Mouse (Mus musculus) embryonic facial prominence, embryonic 11.5 days (tissue): ENCODE measurements around the gene Zfp748. TPM values are rescaled to one million over a fixed set of nuclear protein-coding genes. Genes with fewer than 3 reads are reported as not detected.

Experiments
- ATAC-seq: fragments of 200-750 bp; cut with Nextera tagmentation; replicated peaks from 2 replicates; pipeline ENCODE4 v1.8.0; 2017; ENCODE audit warnings: low read depth; ENCODE audit not compliant: insufficient number of reproducible peaks, low FRiP score, low TSS enrichment
- DNase-seq: peaks from one replicate; pipeline ENCODE4 v3.0.0-alpha.2; 2015; ENCODE audit warnings: low spot score
- H3K27ac ChIP-seq: fragments of 300-500 bp; sonication (generic); replicated peaks from 2 replicates; pipeline ENCODE4 v1.5.1; 2014; ENCODE audit warnings: mild to moderate bottlenecking, low read depth, low read length, control low read depth
- H3K27me3 ChIP-seq: fragments of 300-500 bp; sonication (generic); 2 replicates; pipeline ENCODE4 v1.6.1; 2014; ENCODE audit warnings: mild to moderate bottlenecking, low read length, moderate library complexity, mixed read lengths; ENCODE audit not compliant: control insufficient read depth, insufficient read depth
- H3K36me3 ChIP-seq: fragments of 300-500 bp; sonication (generic); replicated peaks from 2 replicates; pipeline ENCODE4 v1.6.1; 2014; ENCODE audit warnings: low read depth, mild to moderate bottlenecking, low read length, moderate library complexity, mixed read lengths; ENCODE audit not compliant: control insufficient read depth, insufficient read depth
- H3K4me1 ChIP-seq: fragments of 300-500 bp; sonication (generic); 2 replicates; pipeline ENCODE4 v1.6.1; 2014; ENCODE audit warnings: low read length, mixed read lengths; ENCODE audit not compliant: control insufficient read depth, insufficient read depth
- H3K4me2 ChIP-seq: fragments of 300-500 bp; sonication (generic); 2 replicates; pipeline ENCODE4 v1.6.1; 2014; ENCODE audit warnings: low read depth, mild to moderate bottlenecking, control low read depth, low read length, moderate library complexity
- H3K4me3 ChIP-seq: fragments of 300-500 bp; sonication (generic); 2 replicates; pipeline ENCODE4 v1.5.1; 2014; ENCODE audit warnings: low read depth, low read length, control low read depth
- H3K9ac ChIP-seq: fragments of 300-500 bp; sonication (generic); replicated peaks from 2 replicates; pipeline ENCODE4 v1.6.1; 2014; ENCODE audit warnings: mild to moderate bottlenecking, control low read depth, low read length
- H3K9me3 ChIP-seq: fragments of 300-500 bp; sonication (generic); replicated peaks from 2 replicates; pipeline ENCODE4 v1.6.1; 2016; ENCODE audit warnings: mild to moderate bottlenecking, low read length, inconsistent platforms, mixed read lengths; ENCODE audit not compliant: control insufficient read depth
- WGBS: fragments of 180-500 bp; shearing (Covaris S2); extraction: QIAGEN DNeasy Blood & Tissue Kit; methylation state at CpG from one replicate; pipeline ENCODE4 v1.1.7; 2014; 5-methylcytosine and 5-hydroxymethylcytosine counted together
- polyA plus RNA-seq: library from polyadenylated mRNA; unstranded; fragments of >200 nt; fragmentation: Nextera tagmentation; extraction: Ambion mirVana; gene quantifications from 2 replicates; pipeline ENCODE4 v1.2.1, GENCODE M21; 2014

The Zfp748 gene
- polyA plus RNA-seq = 18.3 and 19.5 TPM in 2 replicates

GRCm38 (mm10) chr13:67553730-67554129 is at the start of gene Zfp748:
Zfp748 (minus strand) TSS chr13:67553830.
- Histone ChIP-seq H3K27ac (peak within 1 kb of the TSS; percentile 70), H3K4me1 (peaks cover 2% of the 10 kb centered on the region; the same call in 1 of the 2 replicates), H3K9ac (peak within 1 kb of the TSS; percentile 90), H3K36me3 (no peaks in the 10 kb centered on the region), H3K27me3 (no peaks in the 10 kb centered on the region), H3K4me2 (peak within 1 kb of the TSS; percentile 62), H3K4me3 (peak within 1 kb of the TSS; percentile 80), H3K9me3 (no peaks in the 10 kb centered on the region)
- DNase-seq (no peak), ATAC-seq (no peak)
- 82% methylated on average over 4 of the region's 4 CpGs for WGBS

- Histone ChIP-seq H3K9me3 (no peaks in the 10 kb centered on the region), H3K36me3 (no peaks in the 10 kb centered on the region), H3K4me3 (no peak overlapping the region), H3K27me3 (no peaks in the 10 kb centered on the region), H3K27ac (no peak overlapping the region), H3K4me1 (no peaks in the 10 kb centered on the region), H3K4me2 (no peak overlapping the region), H3K9ac (no peak overlapping the region)
- 74% methylated on average over 5 of the region's 5 CpGs for WGBS
- no peak for DNase-seq
- no peak for ATAC-seq
These were observed 19.1 kb upstream of the Zfp748 start for GRCm38 (mm10) chr13:67572591-67573189.

- 1% methylated on average over 44 of the region's 44 CpGs for WGBS
- H3K27ac ChIP-seq = peak overlapping the region; percentile 70
- H3K4me3 ChIP-seq = peak overlapping the region; percentile 80
- ATAC-seq (peak; percentile 97), DNase-seq (peak; percentile 94)
- no peaks in the 10 kb centered on the region for H3K36me3 ChIP-seq
- H3K4me1 ChIP-seq = peaks cover 2% of the 10 kb centered on the region; the same call in 1 of the 2 replicates
- no peaks in the 10 kb centered on the region for H3K9me3 ChIP-seq
- peak overlapping the region; percentile 62 for H3K4me2 ChIP-seq
- no peaks in the 10 kb centered on the region for H3K27me3 ChIP-seq
- peak overlapping the region; percentile 90 for H3K9ac ChIP-seq
These were observed 904 bp downstream of the Zfp748 start for GRCm38 (mm10) chr13:67552505-67553346.

GRCm38 (mm10) chr13:67545941-67546340 is 7.7 kb downstream of the Zfp748 start:
- Histone ChIP-seq H3K9me3 (no peaks in the 10 kb centered on the region), H3K4me3 (no peak overlapping the region), H3K4me1 (no peaks in the 10 kb centered on the region), H3K4me2 (no peak overlapping the region), H3K27me3 (no peaks in the 10 kb centered on the region), H3K9ac (no peak overlapping the region), H3K36me3 (peaks cover 10% of the 10 kb centered on the region), H3K27ac (no peak overlapping the region)
- DNase-seq (no peak), ATAC-seq (no peak)
- WGBS = 84% methylated on average over 1 of the region's 1 CpGs

- Histone ChIP-seq H3K4me3 (no peak overlapping the region), H3K4me1 (no peaks in the 10 kb centered on the region), H3K9ac (no peak overlapping the region), H3K9me3 (no peaks in the 10 kb centered on the region), H3K27ac (no peak overlapping the region), H3K36me3 (no peaks in the 10 kb centered on the region), H3K4me2 (no peak overlapping the region), H3K27me3 (no peaks in the 10 kb centered on the region)
- DNase-seq (no peak), ATAC-seq (no peak)
- WGBS = 81% methylated on average over 3 of the region's 3 CpGs
These were observed 26.4 kb downstream of the Zfp748 start for GRCm38 (mm10) chr13:67527049-67527730.

- Histone ChIP-seq H3K9me3 (no peaks in the 10 kb centered on the region), H3K4me2 (peak within 1 kb of the TSS; percentile 60), H3K9ac (peak within 1 kb of the TSS; percentile 84), H3K4me3 (peak within 1 kb of the TSS; percentile 77), H3K36me3 (no peaks in the 10 kb centered on the region), H3K4me1 (no peaks in the 10 kb centered on the region), H3K27me3 (no peaks in the 10 kb centered on the region), H3K27ac (0 out of 2 replicates have a peak within 1 kb of the TSS, but pooled peaks have one; percentile 41)
- WGBS = under 1% methylated on average over 27 of the region's 27 CpGs
- DNase-seq = peak; percentile 96
- ATAC-seq = peak; percentile 99
These were observed 27.7 kb downstream of the Zfp748 start, which contains the start of the genes Gm26965 and Zfp87 for GRCm38 (mm10) chr13:67525753-67526410. Gm26965 (minus strand) TSS chr13:67526151. Zfp87 (minus strand) TSS chr13:67526177.

- H3K4me2 ChIP-seq = no peak overlapping the region
- H3K9ac ChIP-seq = no peak overlapping the region
- no peak for ATAC-seq
- H3K4me1 ChIP-seq = no peaks in the 10 kb centered on the region
- H3K4me3 ChIP-seq = no peak overlapping the region
- no peaks in the 10 kb centered on the region for H3K27me3 ChIP-seq
- no peaks in the 10 kb centered on the region for H3K36me3 ChIP-seq
- H3K9me3 ChIP-seq = no peaks in the 10 kb centered on the region
- 90% methylated on average over 1 of the region's 1 CpGs for WGBS
- no peak for DNase-seq
- H3K27ac ChIP-seq = no peak overlapping the region
These were observed 52.7 kb downstream of the Zfp748 start for GRCm38 (mm10) chr13:67500908-67501307.
